Comparison of ENCODE assay signal across 32 mouse cellular contexts in the genomic region with DNA sequence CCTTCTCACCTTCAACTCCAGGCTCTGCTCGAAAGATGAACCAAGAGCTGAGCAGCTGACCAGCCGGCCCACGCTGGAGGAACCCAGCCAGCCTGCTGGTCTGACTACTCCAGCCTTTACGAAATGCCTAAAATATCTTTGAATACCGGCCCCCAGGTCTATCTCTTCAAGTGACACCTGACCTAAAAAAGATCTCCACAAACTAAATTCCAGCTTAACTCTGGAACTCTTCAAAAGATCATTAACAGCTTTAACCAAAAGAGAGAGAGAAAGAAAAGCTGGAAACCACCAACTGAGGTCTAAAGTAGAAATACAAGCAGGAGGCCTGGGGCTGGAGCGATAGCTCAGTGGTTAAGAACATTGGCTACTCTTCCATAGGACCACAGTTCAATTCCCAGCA. TPM values are rescaled to one million over a fixed set of nuclear protein-coding genes. Genes with fewer than 3 reads are reported as not detected.
A peak's percentile ranks its signal among the peaks of the same experiment; 100 is the strongest.
DNase-seq lines count a peak whose midpoint lies in the region; ATAC-seq lines count a peak whose summit lies in the region.
"Had no signal": no experiment of that assay in that cellular context is flagged by ENCODE, and none has a peak within 500 bp of the region (broad histone marks: within the 10 kb centered on the region; RNA-seq: fewer than 3 reads in every experiment).

No protein-coding gene starts in this region.

- H3K4me1 ChIP-seq in heart, embryonic 13.5 days: peaks cover 54% of the 10 kb centered on the region
- peaks cover 15% of the 10 kb centered on the region for H3K4me1 ChIP-seq in brown adipose tissue, adult 24 weeks (ENCODE audit: control insufficient read depth, insufficient read depth, insufficient read length, low read length)

- peaks cover 12% of the 10 kb centered on the region for H3K36me3 ChIP-seq in heart, embryonic 13.5 days

- no peak overlapping the region for H3K4me3 ChIP-seq in heart, embryonic 13.5 days
- no peak overlapping the region for H3K4me3 ChIP-seq in brown adipose tissue, adult 24 weeks (ENCODE audit: insufficient read depth, low read depth, low read length)
- H3K4me3 ChIP-seq: embryonic facial prominence, embryonic 13.5 days; embryonic facial prominence, embryonic 15.5 days; erythroblast, embryonic 14.5 days; forebrain, embryonic 10.5 days; forebrain, embryonic 12.5 days had no signal

- DNase-seq in heart, adult 8-10 months (ENCODE audit: low spot score): no peak
- peak; percentile 59 for DNase-seq in kidney, adult 9 months
- no peak for DNase-seq in kidney, postnatal 10 days
- peak; percentile 37 to 40 for DNase-seq in kidney, postnatal 36 days
- DNase-seq in kidney, postnatal 4 days: no peak
- DNase-seq in left cerebral cortex, postnatal 4 days: no peak
- DNase-seq: adrenal gland, adult 8-10 months; adrenal gland, postnatal 14 days; adrenal gland, postnatal 36 days; B cell, adult 2 months; cerebellum, adult 11 months; cerebellum, adult 18-20 months; cerebellum, adult 8-10 months; cerebellum, adult 9-11 months; cerebellum, postnatal 14 days; cerebellum, postnatal 36 days; embryo, embryonic 11 days had no signal

- peak overlapping the region; percentile 0; the same call in 1 of the 2 replicates for H3K9ac ChIP-seq in heart, embryonic 13.5 days
- H3K9ac ChIP-seq: embryonic facial prominence, embryonic 13.5 days; embryonic facial prominence, embryonic 15.5 days; forebrain, embryonic 12.5 days had no signal

- H3K9me3 ChIP-seq in heart, embryonic 13.5 days: no peaks in the 10 kb centered on the region
- H3K9me3 ChIP-seq: embryonic facial prominence, embryonic 13.5 days; embryonic facial prominence, embryonic 15.5 days; forebrain, embryonic 10.5 days; forebrain, embryonic 12.5 days; G1E had no signal

- H3K27ac ChIP-seq in heart, embryonic 13.5 days (replicated peaks): no peak overlapping the region; the same call in 1 of the 2 replicates
- peak overlapping the region; percentile 74 for H3K27ac ChIP-seq in brown adipose tissue, adult 24 weeks (replicated peaks; ENCODE audit: low read depth, low read length)
- H3K27ac ChIP-seq: embryonic facial prominence, embryonic 13.5 days; embryonic facial prominence, embryonic 15.5 days; forebrain, embryonic 10.5 days; forebrain, embryonic 12.5 days had no signal

- intact Hi-C loops in left cerebral cortex, postnatal 4 days (cut with DNase I): no loop called here

- no peaks in the 10 kb centered on the region for H3K27me3 ChIP-seq in heart, embryonic 13.5 days (replicated peaks)
- H3K27me3 ChIP-seq: CH12.LX; embryonic facial prominence, embryonic 13.5 days; embryonic facial prominence, embryonic 15.5 days; forebrain, embryonic 12.5 days; Patski had no signal

- no peak for ATAC-seq in heart, embryonic 13.5 days (ENCODE audit: extremely low read depth, insufficient number of reproducible peaks, low FRiP score, low TSS enrichment)
- ATAC-seq: activated CD4-positive, CD25-positive, alpha-beta regulatory T cell, adult 4 months; CD4-positive, CD25-positive, alpha-beta regulatory T cell, adult 4 months; forebrain, embryonic 14.5 days; Patski had no signal

- WGBS in heart, embryonic 13.5 days: 45% methylated on average over 6 of the region's 6 CpGs

- H3K4me2 ChIP-seq in heart, embryonic 13.5 days: no peak overlapping the region
- H3K4me2 ChIP-seq: embryonic facial prominence, embryonic 13.5 days; embryonic facial prominence, embryonic 15.5 days; forebrain, embryonic 12.5 days had no signal

RNA-seq across cellular contexts. Expression of a gene that starts 20.0 kb away (rescaled TPM):
- 39.7 and 43.0 TPM in 2 replicates for polyA plus RNA-seq in heart, embryonic 13.5 days (2015; fragmentation: Nextera tagmentation; extraction: Ambion mirVana)
- total RNA-seq in heart, adult 8-10 months (2022): 10 to 100 TPM; 22.9 to 27.2 (median 24.1) TPM
- polyA plus RNA-seq in brown adipose tissue, adult 24 weeks (2012; ENCODE audit: insufficient read depth, insufficient read length, missing spikeins): 48.8 and 50.3 TPM in 2 replicates
- 10 to 100 TPM; 38.2 to 40.8 TPM for total RNA-seq in left cerebral cortex, postnatal 4 days (2021)

RNA-seq across cellular contexts. Expression of a gene that starts 24.3 kb away (rescaled TPM):
- 31.2 and 33.5 TPM in 2 replicates for polyA plus RNA-seq in heart, embryonic 13.5 days (2015; fragmentation: Nextera tagmentation; extraction: Ambion mirVana)
- 10 to 100 TPM; 41.3 to 52.2 (median 46.7) TPM for total RNA-seq in heart, adult 8-10 months (2022)
- polyA plus RNA-seq in brown adipose tissue, adult 24 weeks (2012; ENCODE audit: insufficient read depth, insufficient read length, missing spikeins): 7.8 and 11.3 TPM in 2 replicates
- 10 to 100 TPM; 40.8 to 45.9 TPM for total RNA-seq in left cerebral cortex, postnatal 4 days (2021)

RNA-seq across cellular contexts. Expression of a gene that starts 46.9 kb away (rescaled TPM):
- not detected in 2 replicates for polyA plus RNA-seq in heart, embryonic 13.5 days (2015; fragmentation: Nextera tagmentation; extraction: Ambion mirVana)
- 1 to 10 TPM in 1 of 4 experiments, under 1 TPM in 2, not detected in 1; 0.41 to 1.1 (median 0.84) TPM for total RNA-seq in heart, adult 8-10 months (2022)
- not detected in 2 replicates for polyA plus RNA-seq in brown adipose tissue, adult 24 weeks (2012; ENCODE audit: insufficient read depth, insufficient read length, missing spikeins)
- 10 to 100 TPM; 13.8 to 16.6 TPM for total RNA-seq in left cerebral cortex, postnatal 4 days (2021)
- total RNA-seq: common myeloid progenitor, adult 5-6 weeks had no signal
- polyA plus RNA-seq: CD4-positive, CD25-positive, alpha-beta regulatory T cell, adult 4 months; embryonic facial prominence, embryonic 11.5 days had no signal

RNA-seq across cellular contexts. Expression of a gene that starts 57.8 kb away (rescaled TPM):
- polyA plus RNA-seq in heart, embryonic 13.5 days (2015; fragmentation: Nextera tagmentation; extraction: Ambion mirVana): 23.2 and 25.6 TPM in 2 replicates
- total RNA-seq in heart, adult 8-10 months (2022): 10 to 100 TPM in 2 of 4 experiments, 1 to 10 TPM in 2; 6.5 to 10.8 (median 9.4) TPM
- not detected in 2 replicates for polyA plus RNA-seq in brown adipose tissue, adult 24 weeks (2012; ENCODE audit: insufficient read depth, insufficient read length, missing spikeins)
- 10 to 100 TPM; 33.5 to 38.3 TPM for total RNA-seq in left cerebral cortex, postnatal 4 days (2021)

Comparison
In these comparisons a context has a peak if more than half of its experiments do, and no peak if none do; other contexts are left out.
1. DNase-seq: peak in kidney, adult 9 months (single experiment) and kidney, postnatal 36 days (2 of 2); none in heart, adult 8-10 months (single experiment), kidney, postnatal 10 days (single experiment), kidney, postnatal 4 days (0 of 2) and left cerebral cortex, postnatal 4 days (single experiment).
2. RNA of a gene that starts 46.9 kb away (total RNA-seq): 13.8 to 16.6 TPM in left cerebral cortex, postnatal 4 days; 0.41 to 1.1 TPM in heart, adult 8-10 months; every median in the first group is over 4 times any median in the second.